Mouse (Mus musculus) retina, adult 2 months (tissue): ENCODE measurements around the gene Kbtbd12.

Experiments
- DNase-seq: peaks from one replicate; pipeline ENCODE4 v3.0.0-alpha.2; 2012; ENCODE audit warnings: low read depth, low spot score

Gene Kbtbd12

GRCm38 (mm10) chr6:88502030-88502970 lies 135.4 kb downstream of the Kbtbd12 start:
- no peak for DNase-seq

- DNase-seq = no peak
Measured at GRCm38 (mm10) chr6:88500405-88500767, 137.4 kb downstream of the Kbtbd12 start.

- DNase-seq = no peak
Measured at GRCm38 (mm10) chr6:88499481-88500404, 138.0 kb downstream of the Kbtbd12 start.
